Mouse (Mus musculus): ENCODE data around the gene Ankrd52. TPM values are rescaled to one million over a fixed set of nuclear protein-coding genes. Genes with fewer than 3 reads are reported as not detected.

Gene Ankrd52
- total and polyA plus RNA-seq, 2 experiments from 2014 or later: 7.7 to 32.6 TPM

DNA sequence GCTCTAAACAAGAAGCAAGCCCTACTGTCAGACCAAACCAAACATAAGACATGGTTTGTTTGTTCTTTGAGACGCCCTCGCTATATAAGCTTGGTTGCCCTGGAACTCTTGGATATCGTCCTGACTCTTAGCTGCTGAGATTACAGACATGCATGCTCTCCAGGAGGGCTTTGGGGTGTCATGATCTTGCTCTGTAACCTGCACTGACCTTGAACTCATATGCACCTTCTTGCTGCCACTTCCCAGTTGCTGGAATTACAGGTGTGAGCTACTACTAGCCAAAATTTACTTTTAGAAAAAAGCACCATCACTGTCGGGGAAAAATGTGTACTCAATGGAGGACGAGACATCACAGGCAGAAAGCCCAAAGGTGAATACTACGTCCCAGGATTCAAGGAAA, 7.3 kb upstream of the Ankrd52 start:
- no peaks in the 10 kb centered on the region for H3K27me3 ChIP-seq (ENCODE audit: insufficient read depth, low read length)
- WGBS: 78% methylated on average over 6 of the region's 6 CpGs
- H3K36me3 ChIP-seq (ENCODE audit: insufficient read depth): peaks cover under 1% of the 10 kb centered on the region; the same call in 1 of the 2 replicates
- no peaks in the 10 kb centered on the region for H3K9me3 ChIP-seq (ENCODE audit: low read length)
- DNase-seq (no peak), ATAC-seq (no peak)
- no peak for TF ChIP-seq CTCF (IDR thresholded peaks at IDR 0.05; ENCODE audit: low read depth)
- peak overlapping the region; percentile 93 for H3K4me2 ChIP-seq (ENCODE audit: low read depth)
- H3K27ac ChIP-seq (ENCODE audit: low read depth, low read length): peak overlapping the region; percentile 98
- peak overlapping the region; percentile 74 for H3K9ac ChIP-seq
- H3K4me1 ChIP-seq (ENCODE audit: insufficient read depth): peaks cover 6% of the 10 kb centered on the region
- peak overlapping the region; percentile 61 for H3K4me3 ChIP-seq (ENCODE audit: low read depth, low read length)

DNA sequence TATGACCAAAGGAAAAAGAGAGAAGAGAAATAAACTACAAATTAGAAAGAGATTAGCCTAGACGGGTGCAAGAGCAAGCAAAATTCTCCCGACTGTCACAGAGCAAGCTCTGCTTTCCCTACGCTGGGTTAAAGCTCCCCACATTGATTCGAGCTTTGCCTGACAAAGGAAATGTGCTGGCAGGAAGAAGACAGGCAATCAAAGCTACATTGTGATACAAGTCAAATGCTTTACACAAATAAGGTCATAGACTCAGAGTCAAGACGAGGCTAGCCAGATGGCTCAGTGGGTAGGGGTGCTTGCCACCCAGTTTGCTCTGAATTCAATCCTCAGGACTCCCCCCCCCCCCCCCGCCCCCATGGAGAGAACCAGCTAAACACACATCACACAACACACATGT, 6.9 kb upstream of the Ankrd52 start:
- H3K4me2 ChIP-seq (ENCODE audit: low read depth): no peak overlapping the region
- DNase-seq: no peak
- H3K36me3 ChIP-seq (ENCODE audit: insufficient read depth): no peaks in the 10 kb centered on the region
- WGBS: 54% methylated on average over 5 of the region's 6 CpGs
- H3K4me1 ChIP-seq (ENCODE audit: insufficient read depth): peaks cover 6% of the 10 kb centered on the region
- no peak overlapping the region for H3K27ac ChIP-seq (ENCODE audit: low read depth, low read length)
- H3K27me3 ChIP-seq (ENCODE audit: insufficient read depth, low read length): no peaks in the 10 kb centered on the region
- no peak overlapping the region for H3K4me3 ChIP-seq (ENCODE audit: low read depth, low read length)
- no peaks in the 10 kb centered on the region for H3K9me3 ChIP-seq (ENCODE audit: low read length)
- TF ChIP-seq CTCF (IDR thresholded peaks at IDR 0.05; ENCODE audit: low read depth): no peak
- H3K9ac ChIP-seq: no peak overlapping the region
- no peak for ATAC-seq

DNA sequence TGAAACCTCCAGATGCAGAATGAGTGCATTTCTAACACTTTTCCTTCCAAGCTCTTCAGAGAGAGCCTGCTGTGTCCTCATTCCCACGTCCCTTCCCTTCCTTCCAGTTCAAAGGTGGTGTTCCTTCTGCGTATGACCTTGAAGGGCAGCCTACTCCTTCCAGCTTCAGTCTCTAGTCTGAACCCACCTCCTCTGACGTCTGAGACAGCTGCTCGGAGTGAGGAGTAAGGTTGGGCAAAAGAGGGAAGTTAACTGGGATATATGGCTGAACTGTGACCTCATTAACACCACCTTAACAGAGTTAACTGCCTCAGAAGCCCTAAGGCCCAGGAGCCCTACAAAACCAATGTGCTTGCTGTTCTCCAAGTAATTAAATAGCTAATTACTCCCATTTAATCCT, 6.3 kb upstream of the Ankrd52 start:
- Histone ChIP-seq H3K4me1 (ENCODE audit: insufficient read depth) (peaks cover 6% of the 10 kb centered on the region), H3K27ac (ENCODE audit: low read depth, low read length) (no peak overlapping the region), H3K4me3 (ENCODE audit: low read depth, low read length) (no peak overlapping the region), H3K27me3 (ENCODE audit: insufficient read depth, low read length) (no peaks in the 10 kb centered on the region), H3K4me2 (ENCODE audit: low read depth) (no peak overlapping the region), H3K36me3 (ENCODE audit: insufficient read depth) (no peaks in the 10 kb centered on the region), H3K9ac (no peak overlapping the region), H3K9me3 (ENCODE audit: low read length) (no peaks in the 10 kb centered on the region)
- WGBS: 59% methylated on average over 4 of the region's 4 CpGs
- ATAC-seq: no peak
- DNase-seq: no peak
- TF ChIP-seq CTCF (IDR thresholded peaks at IDR 0.05; ENCODE audit: low read depth): no peak

DNA sequence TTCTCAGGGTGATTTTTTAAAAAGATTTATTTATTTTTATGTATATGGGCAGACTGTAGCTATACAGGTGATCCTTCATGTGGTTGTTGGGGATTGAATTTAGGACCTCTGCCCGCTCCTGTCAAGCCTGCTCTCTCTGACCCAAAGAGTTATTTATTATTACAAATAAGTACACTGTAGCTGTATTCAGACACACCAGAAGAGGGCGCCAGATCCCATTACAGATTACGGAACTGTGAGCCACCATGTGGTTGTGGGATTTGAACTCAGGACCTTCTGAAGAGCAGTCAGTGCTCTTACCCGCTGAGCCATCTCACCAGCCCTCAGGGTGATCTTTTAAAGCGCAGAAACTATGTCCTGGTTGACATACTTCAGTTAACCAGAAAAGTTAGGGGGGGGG, 4.8 kb upstream of the Ankrd52 start:
- ATAC-seq (no peak), DNase-seq (no peak)
- Histone ChIP-seq H3K4me3 (ENCODE audit: low read depth, low read length) (no peak overlapping the region), H3K9me3 (ENCODE audit: low read length) (no peaks in the 10 kb centered on the region), H3K9ac (no peak overlapping the region), H3K4me2 (ENCODE audit: low read depth) (no peak overlapping the region), H3K36me3 (ENCODE audit: insufficient read depth) (no peaks in the 10 kb centered on the region), H3K27ac (ENCODE audit: low read depth, low read length) (no peak overlapping the region), H3K4me1 (ENCODE audit: insufficient read depth) (peaks cover 13% of the 10 kb centered on the region), H3K27me3 (ENCODE audit: insufficient read depth, low read length) (no peaks in the 10 kb centered on the region)
- WGBS: 83% methylated on average over 5 of the region's 5 CpGs
- peak; percentile 42 for TF ChIP-seq CTCF (IDR thresholded peaks at IDR 0.05; ENCODE audit: low read depth)

DNA sequence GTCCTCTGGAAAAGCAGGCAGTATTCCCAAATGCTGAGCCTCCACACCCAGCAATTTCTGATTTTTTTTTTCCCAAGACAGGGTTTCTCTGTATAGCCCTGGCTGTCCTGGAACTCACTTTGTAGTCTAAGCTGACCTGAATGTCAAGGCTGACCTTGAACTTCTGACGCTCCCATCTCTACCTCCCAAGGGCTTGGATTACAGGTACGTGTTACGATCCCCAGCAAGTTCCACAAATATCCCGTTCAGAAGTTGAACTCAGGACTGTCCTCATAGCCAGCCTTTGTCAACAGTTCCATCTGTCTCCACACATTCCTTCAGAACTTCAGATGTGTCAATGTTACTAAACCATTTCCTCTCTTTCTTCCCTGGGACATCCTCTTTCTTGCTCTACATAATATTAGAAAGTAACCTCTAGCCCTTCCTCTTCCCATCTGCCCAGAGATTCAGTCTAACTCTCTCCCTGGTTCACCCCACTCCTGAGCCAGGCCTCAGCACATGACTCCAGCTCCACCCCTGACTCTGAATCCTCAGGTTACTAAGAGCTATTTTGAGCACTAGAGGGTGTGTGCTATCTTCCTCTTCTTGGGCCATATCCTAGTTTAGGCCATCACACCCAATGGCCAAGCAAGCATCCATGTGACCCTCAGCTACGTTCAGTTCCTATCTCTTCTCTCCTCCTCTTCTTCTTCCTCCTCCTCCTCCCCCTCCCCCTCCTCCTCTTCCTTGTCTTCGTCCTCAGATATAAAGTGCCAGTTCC, 3.7 kb upstream of the Ankrd52 start:
- TF ChIP-seq CTCF (IDR thresholded peaks at IDR 0.05; ENCODE audit: low read depth): no peak
- Histone ChIP-seq H3K36me3 (ENCODE audit: insufficient read depth) (no peaks in the 10 kb centered on the region), H3K4me3 (ENCODE audit: low read depth, low read length) (no peak overlapping the region), H3K27me3 (ENCODE audit: insufficient read depth, low read length) (no peaks in the 10 kb centered on the region), H3K4me2 (ENCODE audit: low read depth) (no peak overlapping the region), H3K9ac (no peak overlapping the region), H3K4me1 (ENCODE audit: insufficient read depth) (peaks cover 10% of the 10 kb centered on the region; the same call in 1 of the 2 replicates), H3K9me3 (ENCODE audit: low read length) (no peaks in the 10 kb centered on the region), H3K27ac (ENCODE audit: low read depth, low read length) (no peak overlapping the region)
- WGBS: 90% methylated on average over 6 of the region's 6 CpGs
- DNase-seq (no peak), ATAC-seq (no peak)

DNA sequence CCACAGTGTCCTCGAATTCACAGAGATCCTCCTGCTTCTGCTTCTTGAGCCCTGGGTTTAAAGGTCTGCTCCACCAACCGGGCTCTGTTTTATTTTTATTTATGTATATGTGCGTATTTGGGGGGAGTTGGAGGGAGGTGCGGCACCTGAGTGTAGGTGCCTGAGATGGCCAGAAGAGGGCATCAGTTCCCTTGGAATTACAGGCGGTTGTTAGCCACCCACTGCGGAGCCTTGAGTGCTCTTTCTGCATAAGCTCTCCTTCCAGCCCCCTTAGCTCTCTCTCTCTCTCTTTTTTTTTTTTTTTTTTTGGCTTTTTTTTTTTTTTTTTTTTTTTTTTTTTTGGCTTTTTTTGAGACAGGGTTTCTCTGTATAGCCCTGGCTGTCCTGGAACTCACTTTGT, 2.5 kb upstream of the Ankrd52 start:
- no peak for ATAC-seq

DNA sequence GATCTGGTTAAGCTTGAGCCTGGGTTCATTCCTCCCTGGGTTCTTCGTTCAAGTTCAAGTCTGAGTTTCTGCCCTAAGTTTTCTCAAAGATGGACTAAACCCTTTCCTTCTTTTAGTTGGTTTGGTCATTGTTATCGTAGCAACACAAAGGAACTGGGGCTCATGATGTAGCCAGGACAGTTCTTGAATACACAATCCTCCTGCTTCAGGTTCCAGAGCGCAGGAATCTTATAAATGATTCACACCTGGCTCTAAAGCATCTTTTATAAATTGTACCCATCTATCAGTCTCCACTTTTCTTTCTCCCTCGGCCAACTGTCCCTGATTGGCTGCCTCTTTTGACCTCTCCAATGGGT, 838 bp upstream of the Ankrd52 start:
- Histone ChIP-seq H3K9ac (peak overlapping the region; percentile 92), H3K27me3 (ENCODE audit: insufficient read depth, low read length) (no peaks in the 10 kb centered on the region), H3K9me3 (ENCODE audit: low read length) (no peaks in the 10 kb centered on the region), H3K4me1 (ENCODE audit: insufficient read depth) (peaks cover 19% of the 10 kb centered on the region; the same call in 1 of the 2 replicates), H3K36me3 (ENCODE audit: insufficient read depth) (peaks cover 20% of the 10 kb centered on the region), H3K4me2 (ENCODE audit: low read depth) (peak overlapping the region; percentile 80), H3K4me3 (ENCODE audit: low read depth, low read length) (peak overlapping the region; percentile 75), H3K27ac (ENCODE audit: low read depth, low read length) (peak overlapping the region; percentile 93)
- WGBS: 40% methylated on average over 4 of the region's 4 CpGs
- no peak for TF ChIP-seq CTCF (IDR thresholded peaks at IDR 0.05; ENCODE audit: low read depth)
- DNase-seq: no peak
- ATAC-seq: no peak

More for the DNA sequence above, 2.5 kb upstream of the Ankrd52 start:
- H3K27me3 ChIP-seq (ENCODE audit: insufficient read depth, low read length): no peaks in the 10 kb centered on the region
- H3K9ac ChIP-seq: no peak overlapping the region
- H3K4me2 ChIP-seq (ENCODE audit: low read depth): no peak overlapping the region
- peaks cover 8% of the 10 kb centered on the region for H3K36me3 ChIP-seq (ENCODE audit: insufficient read depth)
- no peaks in the 10 kb centered on the region for H3K9me3 ChIP-seq (ENCODE audit: low read length)
- DNase-seq: no peak
- no peak overlapping the region for H3K27ac ChIP-seq (ENCODE audit: low read depth, low read length)
- no peak overlapping the region for H3K4me3 ChIP-seq (ENCODE audit: low read depth, low read length)
- 83% methylated on average over 6 of the region's 6 CpGs for WGBS
- TF ChIP-seq CTCF (IDR thresholded peaks at IDR 0.05; ENCODE audit: low read depth): 0 out of 2 replicates have a peak, but pooled peaks have one; percentile 11
- peaks cover 19% of the 10 kb centered on the region; the same call in 1 of the 2 replicates for H3K4me1 ChIP-seq (ENCODE audit: insufficient read depth)

Data from forebrain, postnatal 0 days (tissue).